Mouse (Mus musculus) frontal cortex, postnatal 14 days (tissue): Measurements from ENCODE around the gene Ndufs1.

Source experiments
- DNase-seq, 2 experiments: peaks; one replicate each; pipeline ENCODE4 v3.0.0; 2022; ENCODE audit warnings: low spot score in 2 of 2

The Ndufs1 gene

DNA sequence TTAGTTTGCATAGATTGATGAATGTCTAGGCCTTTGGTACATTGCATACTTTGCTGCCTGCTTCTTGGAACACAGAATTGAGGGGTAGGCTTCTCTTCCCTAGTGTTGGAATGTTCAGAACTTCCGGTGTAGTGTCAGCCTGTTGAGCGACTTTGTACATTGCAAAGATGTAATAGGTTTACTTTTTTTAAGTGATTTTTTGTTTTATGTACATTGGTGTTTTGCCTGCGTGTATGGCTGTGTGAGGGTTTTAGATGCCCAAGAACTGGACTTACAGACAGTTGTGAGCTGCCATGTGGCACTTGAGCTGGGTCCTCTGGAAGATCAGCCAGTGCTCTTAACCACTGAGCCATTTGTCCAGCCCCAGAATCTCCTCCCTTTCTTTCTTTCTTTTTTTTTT, 61.1 kb downstream of the Ndufs1 start:
- DNase-seq: no peak

DNA sequence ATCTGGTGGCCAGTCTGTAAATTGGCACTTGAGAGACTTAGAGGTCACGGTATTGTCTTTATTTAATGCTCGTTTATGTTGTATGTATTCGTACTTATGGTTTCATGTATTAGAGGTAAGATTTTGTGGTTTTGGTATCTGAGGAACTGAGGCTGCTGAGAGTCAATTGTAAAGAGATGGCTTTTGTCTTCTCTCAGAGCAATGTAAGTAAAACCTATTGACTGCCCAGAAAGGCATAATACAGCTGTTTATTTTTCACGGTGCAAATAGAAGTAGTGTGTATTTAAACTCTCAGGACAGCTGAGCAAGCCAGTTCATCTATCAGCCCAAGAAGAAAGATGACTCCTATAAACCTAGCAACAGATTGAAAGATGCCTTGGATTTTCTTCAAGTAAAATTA, 61.5 kb downstream of the Ndufs1 start:
- DNase-seq: no peak

DNA sequence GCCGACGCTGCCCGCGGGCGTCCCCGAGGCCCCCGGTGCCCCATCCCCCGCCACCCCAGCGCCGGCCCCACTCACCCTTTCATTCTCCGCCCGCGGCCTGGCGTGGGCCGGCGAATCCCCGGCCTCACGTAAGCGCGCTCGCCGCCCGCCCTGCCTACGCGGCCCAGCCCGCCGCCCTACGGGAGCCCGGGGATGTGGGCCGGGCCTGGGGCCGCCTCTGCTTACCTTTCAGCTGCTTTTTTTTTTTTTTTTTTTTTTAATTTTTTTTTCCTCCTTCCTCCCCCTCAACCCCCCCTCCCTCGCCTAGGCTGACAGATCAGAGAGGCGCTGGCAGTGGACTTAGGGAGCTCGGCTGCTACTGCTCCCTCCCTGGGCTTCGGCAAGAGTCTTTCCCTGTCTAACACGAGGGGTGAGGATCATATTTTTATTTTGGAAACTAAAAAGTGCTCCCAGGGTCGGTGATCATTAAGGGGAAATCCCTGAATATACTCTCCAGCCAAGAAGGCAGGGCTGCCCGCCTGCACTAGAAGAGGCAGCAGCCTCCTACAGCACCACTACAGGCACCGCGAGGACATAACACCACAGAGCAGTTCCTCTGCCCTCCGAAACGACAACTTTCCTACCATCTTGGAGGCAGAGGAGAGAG, 62.4 kb downstream of the Ndufs1 start, which contains the start of gene Ino80d:
TSS of gene Ino80d (minus strand) at position 532 of the 646 bp plus-strand sequence.
- DNase-seq: peak; percentile 68 to 74

DNA sequence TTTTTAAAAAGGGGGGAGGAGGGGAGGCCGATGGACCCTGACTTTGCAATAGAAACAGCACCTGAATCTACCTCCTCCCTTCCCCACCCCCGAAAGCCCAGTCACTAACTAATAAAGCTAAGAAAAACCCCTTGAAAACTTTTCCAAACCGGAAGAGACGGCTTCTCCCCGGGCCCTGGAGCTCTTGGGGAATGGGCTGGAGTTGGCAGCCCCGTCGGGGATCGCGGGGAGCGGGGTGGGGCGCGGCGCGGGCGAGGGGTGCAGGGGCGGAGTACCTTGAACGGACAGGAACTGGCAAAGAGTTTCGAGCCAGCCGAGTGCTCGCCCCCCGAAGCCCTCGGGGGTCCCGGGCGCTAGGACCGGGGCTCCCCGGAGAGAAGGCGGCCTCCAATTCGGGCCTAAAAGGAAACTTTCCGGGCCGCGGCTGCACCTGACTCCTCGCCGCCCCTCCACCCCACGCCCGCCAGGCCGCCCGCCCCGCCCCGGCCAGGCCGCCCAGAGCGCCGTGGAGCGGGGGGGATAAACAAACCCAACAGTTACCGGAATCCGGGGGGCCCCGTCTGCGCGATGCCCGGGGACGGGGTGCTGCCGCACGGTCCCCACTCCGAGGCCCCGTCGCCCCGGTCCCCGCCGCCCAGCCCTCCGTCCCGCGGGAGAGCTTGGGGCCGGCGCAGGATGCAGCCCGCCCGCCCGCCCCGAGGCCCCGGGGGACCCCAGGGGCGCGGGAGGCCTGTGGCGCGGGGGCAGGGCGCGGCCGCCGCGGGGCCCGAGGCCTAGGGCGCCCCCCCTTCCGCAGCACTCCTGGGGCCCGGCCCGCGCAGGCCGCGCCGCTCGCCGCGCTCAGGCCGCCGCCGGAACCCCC, 63.1 kb downstream of the Ndufs1 start:
- DNase-seq: peak in 1 of 2 experiments; percentile 20

DNA sequence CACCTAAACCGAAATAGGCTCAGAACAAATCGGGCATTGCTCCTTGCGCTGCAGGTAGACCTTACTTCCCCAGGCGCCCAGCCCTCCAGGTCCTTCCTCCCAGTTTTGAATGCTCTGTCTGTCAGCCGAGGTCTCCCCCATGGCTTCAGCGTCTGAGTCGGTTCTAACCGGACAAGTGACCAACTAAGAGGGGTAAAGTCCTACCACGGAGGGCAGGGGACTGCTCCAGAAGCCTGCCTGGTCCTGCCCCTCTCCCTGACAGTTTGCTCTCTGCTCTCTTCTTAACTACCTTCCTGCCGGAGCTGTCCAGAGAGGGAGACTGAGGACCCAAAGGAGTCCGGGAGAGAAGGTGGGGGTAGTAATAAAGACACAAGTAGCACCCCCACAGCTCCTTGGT, 63.8 kb downstream of the Ndufs1 start:
- peak; percentile 17 for DNase-seq

DNA sequence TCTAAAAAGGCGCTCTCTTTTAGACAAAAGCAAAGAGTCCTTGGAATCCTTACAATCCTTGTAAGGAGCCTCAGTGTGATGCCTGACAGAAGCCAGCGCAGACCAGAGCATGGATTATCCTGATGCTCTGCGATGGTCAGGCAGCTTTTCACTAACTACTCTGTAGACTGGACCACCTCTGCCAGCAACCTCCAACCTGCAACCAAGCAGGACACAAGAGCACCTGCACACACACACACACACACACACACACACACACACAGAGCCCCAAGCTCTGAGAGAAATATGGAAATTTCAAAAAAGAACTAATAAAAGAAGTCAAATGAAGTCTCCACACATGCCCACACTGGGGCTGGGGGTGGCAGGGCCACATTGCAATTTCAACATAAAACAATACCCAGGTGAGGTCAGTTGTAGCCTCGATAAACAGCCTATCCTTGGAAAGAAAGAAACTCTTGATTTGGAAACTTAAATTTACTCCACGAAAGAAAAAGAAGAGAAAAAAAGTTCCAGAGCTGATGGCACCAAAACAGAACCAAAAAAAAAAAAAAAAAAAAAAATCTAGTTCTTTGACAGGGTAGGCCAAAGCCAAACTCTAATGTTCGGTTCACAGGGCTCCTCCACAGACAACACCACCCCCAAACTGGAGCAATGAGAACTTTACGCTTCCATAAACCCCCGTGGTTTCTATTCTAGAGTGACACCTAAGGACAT, 64.3 kb downstream of the Ndufs1 start:
- no peak for DNase-seq

DNA sequence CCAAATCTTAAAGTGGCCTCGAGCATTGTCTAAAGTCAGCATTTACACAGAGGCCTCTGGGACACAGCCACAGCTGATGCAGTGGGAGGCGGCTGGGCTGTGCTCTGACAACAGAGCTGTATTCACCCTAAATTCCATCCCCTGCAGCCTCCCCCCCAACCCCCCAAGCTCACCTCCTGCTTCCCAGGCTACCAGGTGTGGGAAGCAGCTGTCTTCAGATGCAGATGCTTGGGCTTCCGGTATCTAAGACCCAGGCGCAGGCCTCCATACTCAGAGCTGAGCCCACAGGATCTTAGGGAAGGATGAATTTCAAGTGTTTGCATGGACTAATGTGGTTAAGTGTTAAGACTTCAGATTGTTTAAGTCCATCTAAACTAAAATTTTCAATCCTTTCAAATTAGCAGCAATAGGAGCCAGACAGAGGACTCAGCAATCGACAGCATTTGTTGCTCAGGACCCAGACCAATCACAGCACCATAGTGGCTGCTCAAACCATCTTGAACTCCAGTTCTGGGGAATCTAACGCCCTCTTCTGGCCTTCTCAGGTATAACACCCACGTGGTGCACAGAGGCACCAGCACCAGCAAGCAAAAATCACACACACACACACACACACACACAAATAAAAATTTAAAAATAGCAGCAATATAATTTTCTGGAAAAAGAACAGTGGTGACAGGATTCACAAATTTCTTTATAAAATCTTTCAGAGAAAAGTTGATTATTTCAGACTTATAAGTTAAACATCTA, 65.9 kb downstream of the Ndufs1 start:
- no peak for DNase-seq

DNA sequence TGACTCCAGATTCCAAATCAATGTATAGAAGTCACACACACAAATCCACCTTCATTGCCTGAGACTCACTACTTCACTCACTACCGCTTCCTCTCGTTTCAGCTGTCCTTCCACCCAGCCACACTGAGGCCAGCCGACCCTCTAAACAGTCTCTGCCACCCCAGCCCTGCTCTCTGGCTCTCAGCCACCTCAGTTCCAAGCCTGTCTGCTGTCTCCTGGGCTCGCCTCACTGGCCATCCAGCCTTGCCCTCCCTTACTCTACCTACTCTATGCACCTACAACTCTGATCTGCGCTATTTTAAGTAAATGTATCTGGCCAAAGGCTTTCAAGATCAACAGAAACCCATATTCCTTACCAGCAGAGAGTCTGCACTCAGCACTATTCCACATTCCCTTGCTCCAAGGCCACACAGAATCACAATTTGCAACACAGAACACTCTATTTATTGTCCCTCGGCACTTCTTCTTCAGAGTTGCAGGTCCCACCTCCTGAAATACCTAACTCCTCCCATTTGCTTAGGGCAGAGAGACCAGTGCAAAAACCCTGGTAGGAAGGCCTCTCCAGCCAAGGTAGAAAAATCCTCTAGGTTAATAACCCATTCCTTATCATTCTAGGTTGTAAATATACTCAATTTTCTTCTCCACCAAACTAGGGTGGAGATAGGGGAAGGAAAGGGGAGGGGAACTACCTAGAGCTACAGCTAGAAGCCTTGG, 68.9 kb downstream of the Ndufs1 start:
- DNase-seq: no peak

DNA sequence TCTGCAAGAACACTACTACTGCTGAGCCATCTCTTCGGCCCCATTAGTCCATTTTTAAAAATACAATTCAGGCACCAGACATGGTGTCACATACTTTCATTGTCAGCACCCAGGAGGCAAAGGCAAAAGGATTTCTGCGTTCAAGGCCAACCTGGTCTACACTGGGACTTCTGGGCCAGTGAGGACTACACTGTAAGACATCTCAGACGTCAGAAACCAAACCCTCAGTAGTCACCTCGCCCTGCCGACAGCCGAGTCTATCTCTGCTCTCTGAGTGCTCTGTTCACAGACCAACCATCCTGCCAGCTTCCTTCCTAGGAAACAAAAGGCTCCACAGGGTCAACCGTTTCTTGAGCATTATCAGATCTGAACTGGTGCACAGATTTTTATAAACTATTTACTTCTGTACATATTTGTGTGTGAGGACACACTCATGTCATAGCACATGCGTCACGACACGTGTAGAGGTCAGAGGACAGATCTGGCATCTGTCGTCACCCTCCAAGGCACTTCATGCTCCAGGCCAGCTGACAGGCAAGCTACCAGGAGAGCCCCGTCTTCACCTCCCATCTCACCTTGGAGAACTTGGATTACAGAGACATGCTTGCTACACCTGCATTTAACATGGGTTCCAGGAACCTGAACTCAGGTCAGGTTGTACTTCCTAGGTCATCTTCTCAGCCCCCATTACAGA, 73.7 kb downstream of the Ndufs1 start:
- DNase-seq: no peak

DNA sequence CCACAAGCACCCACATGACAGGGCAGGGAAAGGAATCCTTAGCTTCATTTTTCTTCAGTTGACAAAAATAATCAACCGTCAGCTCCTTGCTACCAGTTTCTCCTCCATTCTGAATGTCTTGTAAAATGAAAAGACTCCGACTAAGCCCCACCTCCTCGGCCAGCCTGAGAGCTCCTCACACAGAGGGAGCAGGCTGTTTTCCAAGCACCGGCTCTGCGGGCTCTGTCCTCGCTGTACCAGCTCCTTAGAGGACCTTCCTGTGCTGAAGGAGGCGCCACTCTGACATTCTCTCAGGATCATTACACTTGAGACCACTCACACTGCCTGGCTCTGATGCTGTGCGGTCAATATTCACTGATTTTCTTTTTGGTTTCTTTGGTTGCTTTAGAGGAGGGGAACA, 76.4 kb downstream of the Ndufs1 start:
- no peak for DNase-seq

DNA sequence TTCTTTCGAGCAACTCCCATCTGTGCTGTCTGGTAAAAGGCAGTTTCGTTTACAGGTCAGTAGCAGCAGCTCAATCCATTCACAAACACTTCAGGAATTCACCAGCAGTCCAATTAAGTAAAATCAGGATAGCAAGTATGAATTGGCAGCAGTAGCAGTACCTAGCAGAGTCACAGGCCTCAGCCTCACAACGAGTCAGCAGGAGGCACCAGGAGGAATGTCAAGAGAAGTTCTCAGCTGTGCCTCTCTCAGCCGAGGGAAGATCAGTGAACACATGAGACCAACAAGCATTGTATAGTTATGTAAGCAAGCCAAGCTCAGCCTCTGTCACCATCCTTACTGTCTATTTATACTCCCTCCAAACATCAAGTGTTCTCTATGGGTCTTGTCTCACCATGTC, 77.8 kb downstream of the Ndufs1 start:
- DNase-seq: no peak

DNA sequence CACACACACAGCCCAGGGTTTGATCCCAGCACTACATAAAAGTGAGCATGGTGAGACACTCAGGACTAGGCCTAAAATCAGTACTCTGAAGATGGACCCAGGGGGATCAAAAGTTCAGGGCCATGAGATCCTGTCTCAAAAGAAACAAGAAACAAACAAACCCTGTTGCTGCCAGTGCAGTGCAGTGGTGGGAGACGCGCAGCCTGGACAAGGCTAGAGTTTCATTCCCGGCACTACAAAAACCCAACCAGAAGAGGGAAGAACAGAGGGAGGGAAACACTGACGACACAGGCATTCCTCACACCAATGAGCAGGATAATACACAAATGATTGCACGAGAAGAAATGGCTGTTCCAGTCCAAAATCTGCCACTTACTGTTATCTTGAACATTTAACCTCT, 80.6 kb downstream of the Ndufs1 start:
- no peak for DNase-seq
